19 mouse cellular contexts compared by ENCODE assay signal in the genomic region with DNA sequence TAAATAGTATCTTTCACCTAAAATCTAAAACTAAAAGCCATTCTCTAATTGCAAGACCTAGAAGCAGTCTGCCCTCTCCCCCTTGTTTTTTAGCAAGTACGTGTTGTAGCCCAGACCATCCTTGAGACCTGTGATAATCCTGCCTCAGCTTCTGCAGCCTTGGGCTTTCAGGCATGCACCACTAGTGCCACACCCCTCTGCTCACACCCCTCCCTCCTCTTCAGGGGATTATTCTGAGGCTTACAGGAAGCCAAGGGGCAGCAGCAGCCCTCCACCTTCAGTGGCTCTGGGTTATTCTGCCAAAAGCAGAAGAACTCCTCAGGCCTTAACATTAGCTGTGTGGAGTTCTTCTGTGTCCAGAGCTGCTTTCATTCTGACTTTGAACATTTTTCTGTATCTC. TPM values are rescaled to one million over a fixed set of nuclear protein-coding genes. Genes with fewer than 3 reads are reported as not detected.
"Had no signal": no experiment of that assay in that cellular context is flagged by ENCODE, and none has a peak within 500 bp of the region (broad histone marks: within the 10 kb centered on the region; RNA-seq: fewer than 3 reads in every experiment).

No protein-coding gene starts in this region.

- H3K9me3 ChIP-seq: limb, embryonic 10.5 days; limb, embryonic 13.5 days; liver, embryonic 12.5 days; liver, embryonic 15.5 days; midbrain, embryonic 12.5 days; midbrain, embryonic 15.5 days; neural tube, embryonic 12.5 days; neural tube, embryonic 15.5 days had no signal

- H3K4me2 ChIP-seq: limb, embryonic 13.5 days; liver, embryonic 12.5 days; liver, embryonic 15.5 days; midbrain, embryonic 12.5 days; midbrain, embryonic 15.5 days; neural tube, embryonic 12.5 days; neural tube, embryonic 15.5 days had no signal

- DNase-seq: kidney, postnatal 25 days; layer of hippocampus, adult 9-11 months; liver; thymus, adult 2 months; thymus, postnatal 14 days; thymus, postnatal 4 days had no signal

- H3K27ac ChIP-seq: kidney, postnatal 0 days; layer of hippocampus, adult 2 months; limb, embryonic 10.5 days; limb, embryonic 13.5 days; liver, embryonic 12.5 days; liver, embryonic 15.5 days; macrophage; midbrain, embryonic 12.5 days; midbrain, embryonic 15.5 days; neural tube, embryonic 12.5 days; neural tube, embryonic 15.5 days; stomach, postnatal 0 days had no signal

- H3K4me1 ChIP-seq: liver, embryonic 12.5 days; liver, embryonic 15.5 days had no signal

- H3K9ac ChIP-seq: limb, embryonic 13.5 days; liver, embryonic 12.5 days; liver, embryonic 15.5 days; midbrain, embryonic 12.5 days; midbrain, embryonic 15.5 days; neural tube, embryonic 12.5 days; neural tube, embryonic 15.5 days had no signal

- H3K4me3 ChIP-seq: layer of hippocampus, adult 2 months; limb, embryonic 10.5 days; limb, embryonic 13.5 days; liver, embryonic 12.5 days; liver, embryonic 15.5 days; midbrain, embryonic 12.5 days; midbrain, embryonic 15.5 days; neural tube, embryonic 12.5 days; neural tube, embryonic 15.5 days had no signal

- H3K36me3 ChIP-seq: limb, embryonic 10.5 days; limb, embryonic 13.5 days; liver, embryonic 12.5 days; liver, embryonic 15.5 days; midbrain, embryonic 12.5 days; midbrain, embryonic 15.5 days; neural tube, embryonic 12.5 days; neural tube, embryonic 15.5 days had no signal

- ATAC-seq: liver, embryonic 12.5 days; midbrain, embryonic 15.5 days had no signal

RNA-seq across cellular contexts. Expression of gene Slc34a2, which starts 13.1 kb away (rescaled TPM):
- polyA plus RNA-seq: limb, embryonic 10.5 days; limb, embryonic 13.5 days; liver, embryonic 12.5 days; macrophage; midbrain, embryonic 12.5 days; neural tube, embryonic 12.5 days; neural tube, embryonic 15.5 days; stomach, embryonic 14.5 days had no signal
